Mouse (Mus musculus) kidney, embryonic 15.5 days (tissue): ENCODE measurements around the gene Rnf180. TPM values are rescaled to one million over a fixed set of nuclear protein-coding genes. Genes with fewer than 3 reads are reported as not detected.

Experiments
- ATAC-seq: fragments of 200-750 bp; cut with Nextera tagmentation; replicated peaks from 2 replicates; pipeline ENCODE4 v1.8.0; 2017; ENCODE audit warnings: moderate TSS enrichment; ENCODE audit not compliant: low FRiP score
- H3K27ac ChIP-seq: fragments of 300-500 bp; sonication (generic); 2 replicates; pipeline ENCODE4 v1.5.1; 2015; ENCODE audit warnings: mild to moderate bottlenecking, inconsistent platforms
- H3K27me3 ChIP-seq: fragments of 300-500 bp; sonication (generic); 2 replicates; pipeline ENCODE4 v1.6.1; 2015; ENCODE audit warnings: inconsistent platforms
- H3K36me3 ChIP-seq: fragments of 300-500 bp; sonication (generic); 2 replicates; pipeline ENCODE4 v1.6.1; 2015; ENCODE audit warnings: inconsistent platforms
- H3K4me1 ChIP-seq: fragments of 300-500 bp; sonication (generic); 2 replicates; pipeline ENCODE4 v1.6.1; 2015; ENCODE audit warnings: inconsistent platforms
- H3K4me2 ChIP-seq: fragments of 300-500 bp; sonication (generic); 2 replicates; pipeline ENCODE4 v1.6.1; 2015; ENCODE audit warnings: moderate library complexity, mild to moderate bottlenecking, inconsistent platforms
- H3K4me3 ChIP-seq: fragments of 300-500 bp; sonication (generic); replicated peaks from 2 replicates; pipeline ENCODE4 v1.5.1; 2015; ENCODE audit warnings: mild to moderate bottlenecking, inconsistent platforms
- H3K9ac ChIP-seq: fragments of 300-500 bp; sonication (generic); 2 replicates; pipeline ENCODE4 v1.6.1; 2015; ENCODE audit warnings: mild to moderate bottlenecking, inconsistent platforms
- H3K9me3 ChIP-seq: fragments of 300-500 bp; sonication (generic); replicated peaks from 2 replicates; pipeline ENCODE4 v1.6.1; 2016; ENCODE audit warnings: inconsistent platforms
- WGBS: fragments of 180-500 bp; shearing (Covaris S2); methylation state at CpG from one replicate; pipeline ENCODE4 v1.1.7; 2015; ENCODE audit warnings: mixed read lengths; 5-methylcytosine and 5-hydroxymethylcytosine counted together
- polyA plus RNA-seq: library from polyadenylated mRNA; unstranded; fragments of >200 nt; fragmentation: Nextera tagmentation; extraction: Ambion mirVana; gene quantifications from 2 replicates; pipeline ENCODE4 v1.2.1, GENCODE M21; 2015

Rnf180 gene
- polyA plus RNA-seq, 1 experiment from 2014 or later = 6.1 TPM

- Histone ChIP-seq H3K27me3 (no peaks in the 10 kb centered on the region), H3K4me2 (no peak overlapping the region), H3K9ac (no peak overlapping the region), H3K4me1 (no peaks in the 10 kb centered on the region), H3K9me3 (no peaks in the 10 kb centered on the region), H3K27ac (no peak overlapping the region), H3K4me3 (no peak overlapping the region), H3K36me3 (no peaks in the 10 kb centered on the region)
- no peak for ATAC-seq
- WGBS = 89% methylated on average over 14 of the region's 14 CpGs
These were observed 45.0 kb downstream of the Rnf180 start for GRCm38 (mm10) chr13:105249599-105249998.

DNA sequence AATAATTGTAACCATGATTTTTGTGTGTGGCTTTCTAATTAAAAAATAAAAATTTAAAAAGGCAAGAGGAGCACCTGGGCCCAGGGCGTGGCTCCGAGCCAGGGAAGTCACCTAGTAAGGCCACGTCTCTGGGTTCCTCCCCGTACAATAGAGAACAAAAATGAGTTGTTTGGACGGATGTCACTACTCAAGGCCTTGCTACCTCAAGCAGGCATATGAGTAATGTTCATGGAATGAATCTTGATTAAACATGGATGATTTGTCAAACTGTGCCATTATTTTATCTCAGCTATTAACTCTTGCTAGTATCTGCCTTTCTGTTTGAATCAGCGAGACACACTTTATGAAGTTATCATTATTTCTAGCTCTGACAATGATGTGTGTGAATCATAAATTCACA lies 46.9 kb downstream of the Rnf180 start:
- 89% methylated on average over 6 of the region's 6 CpGs for WGBS
- Histone ChIP-seq H3K36me3 (no peaks in the 10 kb centered on the region), H3K27me3 (no peaks in the 10 kb centered on the region)

DNA sequence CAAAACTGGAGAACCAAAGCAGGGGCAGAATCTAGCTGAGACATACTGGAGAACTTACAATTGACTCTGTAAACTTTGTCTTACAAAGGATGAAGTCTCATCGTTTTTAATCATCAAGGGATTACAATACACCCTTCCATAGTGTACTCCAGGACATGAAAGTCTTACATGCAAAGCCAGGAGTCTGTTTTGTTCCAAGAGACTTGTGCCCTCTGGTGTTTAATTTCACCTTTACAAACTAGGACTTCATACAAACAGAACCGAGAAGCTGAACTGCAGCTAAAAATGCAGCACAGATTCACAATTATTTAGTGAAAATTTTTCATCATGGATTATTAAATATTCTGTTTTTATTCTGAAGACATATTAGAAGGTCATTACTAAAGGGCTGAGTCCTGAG lies 53.8 kb downstream of the Rnf180 start:
- Histone ChIP-seq H3K36me3 (no peaks in the 10 kb centered on the region), H3K4me2 (no peak overlapping the region)

More for the DNA sequence above, 46.9 kb downstream of the Rnf180 start:
- no peak for ATAC-seq
- Histone ChIP-seq H3K9ac (no peak overlapping the region), H3K4me1 (no peaks in the 10 kb centered on the region), H3K9me3 (no peaks in the 10 kb centered on the region), H3K4me3 (no peak overlapping the region), H3K4me2 (no peak overlapping the region), H3K27ac (no peak overlapping the region)

GRCm38 (mm10) chr13:105227126-105227525 lies 67.5 kb downstream of the Rnf180 start:
- Histone ChIP-seq H3K4me2 (no peak overlapping the region), H3K27ac (no peak overlapping the region), H3K9me3 (no peaks in the 10 kb centered on the region), H3K4me3 (no peak overlapping the region), H3K27me3 (no peaks in the 10 kb centered on the region), H3K9ac (no peak overlapping the region), H3K4me1 (no peaks in the 10 kb centered on the region), H3K36me3 (no peaks in the 10 kb centered on the region)
- ATAC-seq = no peak
- WGBS = 62% methylated on average over 4 of the region's 4 CpGs

More for the DNA sequence above, 53.8 kb downstream of the Rnf180 start:
- ATAC-seq = no peak
- Histone ChIP-seq H3K4me1 (no peaks in the 10 kb centered on the region), H3K9ac (no peak overlapping the region), H3K9me3 (no peaks in the 10 kb centered on the region), H3K27ac (no peak overlapping the region), H3K4me3 (no peak overlapping the region), H3K27me3 (no peaks in the 10 kb centered on the region)
- WGBS = 71% methylated on average over 2 of the region's 2 CpGs

GRCm38 (mm10) chr13:105224048-105224447 lies 70.6 kb downstream of the Rnf180 start:
- no peak overlapping the region for H3K9ac ChIP-seq
- H3K4me3 ChIP-seq = no peak overlapping the region
- no peaks in the 10 kb centered on the region for H3K36me3 ChIP-seq
- 55% methylated on average over 10 of the region's 10 CpGs for WGBS
- H3K4me2 ChIP-seq = no peak overlapping the region
- H3K27me3 ChIP-seq = no peaks in the 10 kb centered on the region
- no peak for ATAC-seq
- no peak overlapping the region for H3K27ac ChIP-seq
- H3K9me3 ChIP-seq = no peaks in the 10 kb centered on the region
- H3K4me1 ChIP-seq = no peaks in the 10 kb centered on the region

- 64% methylated on average over 3 of the region's 3 CpGs for WGBS
- Histone ChIP-seq H3K4me1 (no peaks in the 10 kb centered on the region), H3K27me3 (no peaks in the 10 kb centered on the region), H3K9me3 (no peaks in the 10 kb centered on the region), H3K36me3 (no peaks in the 10 kb centered on the region), H3K4me2 (no peak overlapping the region), H3K27ac (no peak overlapping the region), H3K9ac (no peak overlapping the region), H3K4me3 (no peak overlapping the region)
- ATAC-seq = 0 out of 2 replicates have a peak, but pooled peaks have one; percentile 25
These were observed 71.5 kb downstream of the Rnf180 start for GRCm38 (mm10) chr13:105223147-105223546.

GRCm38 (mm10) chr13:105222016-105222725 lies 72.4 kb downstream of the Rnf180 start:
- H3K4me1 ChIP-seq = no peaks in the 10 kb centered on the region
- no peaks in the 10 kb centered on the region for H3K27me3 ChIP-seq
- no peaks in the 10 kb centered on the region for H3K9me3 ChIP-seq
- H3K4me3 ChIP-seq = no peak overlapping the region
- H3K27ac ChIP-seq = no peak overlapping the region
- H3K36me3 ChIP-seq = no peaks in the 10 kb centered on the region
- no peak overlapping the region for H3K4me2 ChIP-seq
- no peak for ATAC-seq
- WGBS = 87% methylated on average over 5 of the region's 5 CpGs
- no peak overlapping the region for H3K9ac ChIP-seq

- no peak overlapping the region for H3K4me2 ChIP-seq
- no peak overlapping the region for H3K27ac ChIP-seq
- H3K4me1 ChIP-seq = no peaks in the 10 kb centered on the region
- no peak overlapping the region for H3K9ac ChIP-seq
- WGBS = 80% methylated on average over 3 of the region's 3 CpGs
- H3K9me3 ChIP-seq = no peaks in the 10 kb centered on the region
- H3K36me3 ChIP-seq = no peaks in the 10 kb centered on the region
- ATAC-seq = no peak
- no peak overlapping the region for H3K4me3 ChIP-seq
- H3K27me3 ChIP-seq = no peaks in the 10 kb centered on the region
These were observed 83.9 kb downstream of the Rnf180 start for GRCm38 (mm10) chr13:105210746-105211145.

GRCm38 (mm10) chr13:105203851-105204250 lies 90.8 kb downstream of the Rnf180 start:
- no peak overlapping the region for H3K27ac ChIP-seq
- no peak for ATAC-seq

GRCm38 (mm10) chr13:105198658-105199057 lies 96.0 kb downstream of the Rnf180 start:
- no peak overlapping the region for H3K4me3 ChIP-seq
- H3K9ac ChIP-seq = no peak overlapping the region
- H3K27me3 ChIP-seq = no peaks in the 10 kb centered on the region
- H3K27ac ChIP-seq = no peak overlapping the region
- no peaks in the 10 kb centered on the region for H3K9me3 ChIP-seq
- no peak overlapping the region for H3K4me2 ChIP-seq
- no peaks in the 10 kb centered on the region for H3K4me1 ChIP-seq
- no peaks in the 10 kb centered on the region for H3K36me3 ChIP-seq
- ATAC-seq = no peak
- 65% methylated on average over 3 of the region's 3 CpGs for WGBS

More at GRCm38 (mm10) chr13:105203851-105204250, 90.8 kb downstream of the Rnf180 start:
- Histone ChIP-seq H3K4me2 (no peak overlapping the region), H3K36me3 (no peaks in the 10 kb centered on the region), H3K4me1 (no peaks in the 10 kb centered on the region), H3K4me3 (no peak overlapping the region), H3K9ac (no peak overlapping the region), H3K27me3 (no peaks in the 10 kb centered on the region), H3K9me3 (no peaks in the 10 kb centered on the region)
- 84% methylated on average over 3 of the region's 3 CpGs for WGBS

DNA sequence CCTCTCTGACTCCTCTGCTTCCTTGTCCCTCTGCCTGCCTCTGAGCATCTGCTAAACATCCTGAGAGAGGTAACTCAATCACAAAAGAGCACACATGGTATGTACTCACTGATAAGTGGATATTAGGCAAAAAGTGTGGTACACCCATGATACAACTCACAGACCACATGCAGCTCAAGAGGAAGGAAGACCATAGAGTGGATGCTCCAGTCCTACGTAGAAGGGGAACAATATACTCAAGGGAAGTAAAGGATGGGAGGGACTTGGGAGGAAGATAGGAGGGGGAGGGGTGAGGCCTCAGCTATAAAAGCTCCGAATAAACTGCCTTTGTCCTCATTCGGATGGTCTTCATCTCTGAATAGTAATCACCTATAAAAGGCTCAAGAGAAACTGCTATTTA lies 96.6 kb downstream of the Rnf180 start:
- Histone ChIP-seq H3K27me3 (no peaks in the 10 kb centered on the region), H3K4me3 (no peak overlapping the region), H3K4me2 (no peak overlapping the region), H3K27ac (no peak overlapping the region), H3K9me3 (no peaks in the 10 kb centered on the region), H3K36me3 (no peaks in the 10 kb centered on the region), H3K4me1 (no peaks in the 10 kb centered on the region), H3K9ac (no peak overlapping the region)
- WGBS = 52% methylated on average over 3 of the region's 3 CpGs
- ATAC-seq = no peak

DNA sequence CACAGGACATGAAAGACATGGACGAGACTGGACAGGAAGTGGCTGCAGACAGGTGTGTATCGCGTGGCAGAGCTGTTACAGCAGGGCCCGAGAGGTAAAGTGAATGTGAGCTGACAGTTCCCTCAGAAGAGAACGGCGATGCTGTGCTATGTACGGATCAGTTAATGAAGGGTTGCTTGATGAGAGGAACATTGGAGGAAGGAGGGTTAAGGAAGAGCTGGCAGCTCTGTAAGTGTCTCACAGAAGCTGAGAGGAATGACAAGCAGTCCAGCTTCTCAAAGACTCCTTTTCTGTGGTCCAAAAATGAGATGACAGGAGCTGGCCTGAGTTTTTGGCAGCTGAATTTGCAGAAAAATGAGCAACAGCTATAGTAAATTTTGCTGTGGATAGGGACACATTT lies 101.0 kb downstream of the Rnf180 start:
- no peaks in the 10 kb centered on the region for H3K9me3 ChIP-seq
- H3K36me3 ChIP-seq = no peaks in the 10 kb centered on the region
- no peak overlapping the region for H3K27ac ChIP-seq
- no peak overlapping the region for H3K9ac ChIP-seq
- no peaks in the 10 kb centered on the region for H3K4me1 ChIP-seq
- ATAC-seq = no peak
- H3K27me3 ChIP-seq = no peaks in the 10 kb centered on the region
- H3K4me3 ChIP-seq = no peak overlapping the region
- WGBS = 70% methylated on average over 7 of the region's 7 CpGs
- no peak overlapping the region for H3K4me2 ChIP-seq

GRCm38 (mm10) chr13:105188730-105189129 lies 105.9 kb downstream of the Rnf180 start:
- H3K36me3 ChIP-seq = no peaks in the 10 kb centered on the region
- H3K9ac ChIP-seq = no peak overlapping the region
- no peaks in the 10 kb centered on the region for H3K4me1 ChIP-seq
- no peak overlapping the region for H3K4me2 ChIP-seq
- H3K27ac ChIP-seq = no peak overlapping the region
- WGBS = 89% methylated on average over 7 of the region's 7 CpGs
- H3K27me3 ChIP-seq = no peaks in the 10 kb centered on the region
- no peak overlapping the region for H3K4me3 ChIP-seq
- no peaks in the 10 kb centered on the region for H3K9me3 ChIP-seq
- no peak for ATAC-seq
